Mouse (Mus musculus) olfactory bulb, adult 2 months (tissue): ENCODE measurements around the gene Dtnb.

ENCODE experiments used
- CTCF ChIP-seq: fragments of 200-500 bp; IDR thresholded peaks from 2 replicates; pipeline ENCODE4 v1.5.1; 2012; ENCODE audit warnings: low read depth, mild to moderate bottlenecking, low read length, moderate library complexity; ENCODE audit not compliant: insufficient read depth
- POLR2A ChIP-seq: fragments of 200-500 bp; IDR thresholded peaks from 2 replicates; pipeline ENCODE4 v1.6.1; 2012; ENCODE audit warnings: mild to moderate bottlenecking, low read depth, low read length, moderate library complexity; ENCODE audit not compliant: insufficient read depth

DNA sequence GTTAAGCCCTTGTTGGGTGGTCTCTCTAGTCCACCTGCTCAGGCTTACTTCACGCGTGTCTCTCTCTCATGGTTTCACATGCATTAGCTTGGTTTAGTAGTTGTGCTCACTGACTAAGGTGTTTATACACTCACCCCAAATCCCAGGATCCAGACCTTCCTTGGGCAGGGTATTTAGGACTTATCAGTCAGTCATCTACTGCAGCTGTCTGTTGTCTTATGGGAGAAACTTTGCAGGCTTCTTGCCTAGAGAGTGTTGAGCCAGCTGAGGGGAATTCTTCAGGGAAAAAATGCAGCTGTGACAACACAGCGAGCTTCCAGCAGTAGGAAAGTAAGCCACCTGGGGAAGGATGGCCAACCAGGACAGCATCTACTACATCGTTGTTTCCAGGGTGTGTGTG lies 13.3 kb downstream of the Dtnb start:
- TF ChIP-seq CTCF (no peak), POLR2A (no peak)
